Comparison of ENCODE assay signal across 22 mouse cellular contexts in genomic region chr9:119958835-119959234, GRCm38 (mm10).
"Had no signal": no experiment of that assay in that cellular context is flagged by ENCODE, and none has a peak within 500 bp of the region (broad histone marks: within the 10 kb centered on the region; RNA-seq: fewer than 3 reads in every experiment).

No protein-coding gene starts in this region.

- H3K36me3 ChIP-seq: limb, embryonic 10.5 days; limb, embryonic 13.5 days; liver, embryonic 12.5 days; liver, embryonic 15.5 days; lung, embryonic 15.5 days; midbrain, embryonic 12.5 days; midbrain, embryonic 15.5 days; neural tube, embryonic 12.5 days; neural tube, embryonic 15.5 days had no signal

- H3K4me3 ChIP-seq: limb, embryonic 10.5 days; limb, embryonic 13.5 days; liver, embryonic 12.5 days; liver, embryonic 15.5 days; lung, embryonic 15.5 days; midbrain, embryonic 12.5 days; midbrain, embryonic 15.5 days; neural tube, embryonic 12.5 days; neural tube, embryonic 15.5 days had no signal

- DNase-seq: kidney, postnatal 14 days; kidney, postnatal 4 days; liver; lung, adult 18-20 months; lung, postnatal 10 days; right cerebral cortex, adult 18-20 months; right cerebral cortex, postnatal 14 days; right cerebral cortex, postnatal 4 days; thymus, adult 2 months; thymus, postnatal 14 days; thymus, postnatal 4 days had no signal

- H3K27me3 ChIP-seq: limb, embryonic 13.5 days; liver, embryonic 12.5 days; liver, embryonic 15.5 days; lung, embryonic 15.5 days; midbrain, embryonic 15.5 days; neural tube, embryonic 15.5 days had no signal

- H3K27ac ChIP-seq: limb, embryonic 10.5 days; limb, embryonic 13.5 days; liver, embryonic 12.5 days; liver, embryonic 15.5 days; lung, embryonic 15.5 days; macrophage; midbrain, embryonic 12.5 days; midbrain, embryonic 15.5 days; neural tube, embryonic 12.5 days; neural tube, embryonic 15.5 days; stomach, postnatal 0 days had no signal

- ATAC-seq: liver, embryonic 12.5 days; midbrain, embryonic 15.5 days had no signal

- H3K4me1 ChIP-seq: neural tube, embryonic 15.5 days had no signal
